Mouse (Mus musculus): ENCODE measurements at regions not wholly inside any gene's neighbourhood (a gene's known extent, or its start where the extent isn't known, plus 50 kb on each side); places are given as distances from the start of the nearest gene placed in this dataset.

DNA sequence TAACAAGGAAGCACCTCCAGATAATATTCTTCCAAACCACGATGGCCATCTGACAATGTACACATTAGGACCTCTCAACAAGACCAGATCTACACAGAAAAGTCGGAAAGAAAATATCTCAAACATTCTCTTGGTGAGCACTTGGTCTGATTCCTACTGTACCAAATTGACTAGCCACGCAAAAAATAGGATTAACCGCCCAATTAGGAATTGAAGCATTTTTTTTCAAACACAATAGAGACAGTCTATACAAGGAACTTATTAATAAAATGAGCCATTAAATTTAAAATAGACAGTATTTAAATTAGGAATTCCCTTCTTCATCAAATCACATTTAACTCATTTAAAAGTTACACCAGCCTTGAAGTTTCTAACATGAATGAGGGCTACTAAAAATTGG is 655.0 kb downstream of the Car8 start:
- DNase-seq (ENCODE audit: extremely low read depth): no peak
- no peaks in the 10 kb centered on the region for H3K36me3 ChIP-seq (replicated peaks in 1 of 2; ENCODE audit: control insufficient read depth in 1 of 2, insufficient read depth in 1 of 2, low read length in 1 of 2)
- H3K79me2 ChIP-seq (replicated peaks; ENCODE audit: control insufficient read depth, extremely low read depth, insufficient read depth, poor library complexity, severe bottlenecking): no peaks in the 10 kb centered on the region
- H3K9me3 ChIP-seq (replicated peaks; ENCODE audit: low read length): no peaks in the 10 kb centered on the region
- no peak overlapping the region for H3K4me3 ChIP-seq (replicated peaks in 1 of 3; ENCODE audit: low read depth in 2 of 3, low read length in 2 of 3, poor library complexity in 1 of 3)
- H3K4me1 ChIP-seq (ENCODE audit: control insufficient read depth in 1 of 2, insufficient read depth in 2 of 2): no peaks in the 10 kb centered on the region; a peak in 1 of 4 replicates
- no peak overlapping the region for H3K27ac ChIP-seq (ENCODE audit: insufficient read depth, low read depth)
- no peaks in the 10 kb centered on the region for H3K27me3 ChIP-seq (replicated peaks)
- dilution Hi-C loops (cut with MboI; ENCODE audit: extremely low pct_ligation_motif_present, extremely low pct_unique_long_range_greater_than_20kb, low sequenced_read_pairs): no loop called here
- H3K4me2 ChIP-seq (ENCODE audit: insufficient read depth, low read depth, poor library complexity, severe bottlenecking): no peak overlapping the region
- in situ Hi-C loops (cut with MboI; ENCODE audit: low pct_ligation_motif_present, low pct_unique_long_range_greater_than_20kb, low sequenced_read_pairs): no loop called here
- no peak for TF ChIP-seq TCF12 (IDR thresholded peaks at IDR 0.05; ENCODE audit: low read depth, low read length)
- TF ChIP-seq USF1 (IDR thresholded peaks at IDR 0.05; ENCODE audit: low read depth, low read length): no peak
- TF ChIP-seq GABPA (IDR thresholded peaks at IDR 0.05; ENCODE audit: insufficient replicate concordance, low read depth, low read length): no peak
- TF ChIP-seq ZMIZ1 (IDR thresholded peaks at IDR 0.05; ENCODE audit: low read depth, low read length): no peak
- H3K9ac ChIP-seq (ENCODE audit: insufficient read depth, low read depth): no peak overlapping the region

DNA sequence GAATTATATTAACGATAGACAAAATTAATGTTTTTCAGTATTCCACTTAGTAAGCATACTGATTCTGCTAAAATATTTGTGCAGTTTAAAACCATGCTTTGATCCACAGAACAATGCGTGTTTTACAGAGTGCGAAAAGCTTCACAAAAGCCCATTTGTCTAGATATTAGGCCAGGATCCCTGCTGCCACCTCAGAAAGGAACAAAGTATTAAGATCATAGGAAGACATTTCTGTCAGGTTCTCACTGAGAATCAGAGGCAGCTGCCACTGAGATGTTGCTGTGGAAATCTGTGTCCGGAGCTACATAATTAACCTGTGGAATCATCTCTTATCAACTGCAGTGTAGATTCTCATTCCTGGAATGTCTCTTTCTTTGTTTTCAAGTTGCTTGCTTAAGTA is 656.9 kb downstream of the Car8 start:
- no peak overlapping the region for H3K9ac ChIP-seq (ENCODE audit: insufficient read depth, low read depth)
- no peaks in the 10 kb centered on the region for H3K27me3 ChIP-seq (replicated peaks)
- no peaks in the 10 kb centered on the region for H3K36me3 ChIP-seq (replicated peaks in 1 of 2; ENCODE audit: control insufficient read depth in 1 of 2, insufficient read depth in 1 of 2, low read length in 1 of 2)
- in situ Hi-C loops (cut with MboI; ENCODE audit: low pct_ligation_motif_present, low pct_unique_long_range_greater_than_20kb, low sequenced_read_pairs): no loop called here
- dilution Hi-C loops (cut with MboI; ENCODE audit: extremely low pct_ligation_motif_present, extremely low pct_unique_long_range_greater_than_20kb, low sequenced_read_pairs): no loop called here
- H3K9me3 ChIP-seq (replicated peaks; ENCODE audit: low read length): no peaks in the 10 kb centered on the region
- no peaks in the 10 kb centered on the region for H3K79me2 ChIP-seq (replicated peaks; ENCODE audit: control insufficient read depth, extremely low read depth, insufficient read depth, poor library complexity, severe bottlenecking)
- DNase-seq (ENCODE audit: extremely low read depth): no peak
- TF ChIP-seq MEF2A (IDR thresholded peaks at IDR 0.05; ENCODE audit: borderline replicate concordance, low read depth, low read length) (no peak), ZC3H11A (IDR thresholded peaks at IDR 0.05; ENCODE audit: low read depth, low read length) (no peak), MXI1 (IDR thresholded peaks at IDR 0.05; ENCODE audit: low read depth, low read length) (no peak), MAFK (IDR thresholded peaks at IDR 0.05; ENCODE audit: insufficient replicate concordance, low read length) (no peak), POLR2AphosphoS2 (IDR thresholded peaks at IDR 0.05; ENCODE audit: low read depth, low read length) (no peak), NRF1 (IDR thresholded peaks at IDR 0.05; ENCODE audit: low read depth, low read length) (no peak), BHLHE40 (IDR thresholded peaks at IDR 0.05; ENCODE audit: low read depth, low read length) (no peak), TCF12 (IDR thresholded peaks at IDR 0.05; ENCODE audit: low read depth, low read length) (no peak), ETS1 (conservative IDR thresholded peaks at IDR 0.05; ENCODE audit: low read depth, low read length) (no peak), NELFE (IDR thresholded peaks at IDR 0.05; ENCODE audit: low read depth, low read length) (no peak), ZKSCAN1 (IDR thresholded peaks at IDR 0.05; ENCODE audit: borderline replicate concordance, low read depth, low read length) (no peak), EP300 (IDR thresholded peaks at IDR 0.05; ENCODE audit: low read length) (no peak), RAD21 (IDR thresholded peaks at IDR 0.05; ENCODE audit: low read depth, low read length) (no peak), CHD1 (IDR thresholded peaks at IDR 0.05; ENCODE audit: low read depth, low read length) (no peak), JUND (conservative IDR thresholded peaks at IDR 0.05; ENCODE audit: low read depth, low read length) (no peak), GABPA (IDR thresholded peaks at IDR 0.05; ENCODE audit: insufficient replicate concordance, low read depth, low read length) (no peak), MAZ (IDR thresholded peaks at IDR 0.05; ENCODE audit: low read depth, low read length) (no peak), SIN3A (IDR thresholded peaks at IDR 0.05; ENCODE audit: low read length) (no peak)
- H3K4me3 ChIP-seq (replicated peaks in 1 of 3; ENCODE audit: low read depth in 2 of 3, low read length in 2 of 3, poor library complexity in 1 of 3): no peak overlapping the region
- H3K4me2 ChIP-seq (ENCODE audit: insufficient read depth, low read depth, poor library complexity, severe bottlenecking): no peak overlapping the region
- no peaks in the 10 kb centered on the region for H3K4me1 ChIP-seq (ENCODE audit: control insufficient read depth in 1 of 2, insufficient read depth in 2 of 2)
- H3K27ac ChIP-seq (ENCODE audit: insufficient read depth, low read depth): no peak overlapping the region

Measured in CH12.LX (cell line).